20 mouse cellular contexts compared by ENCODE assay signal in the genomic region with DNA sequence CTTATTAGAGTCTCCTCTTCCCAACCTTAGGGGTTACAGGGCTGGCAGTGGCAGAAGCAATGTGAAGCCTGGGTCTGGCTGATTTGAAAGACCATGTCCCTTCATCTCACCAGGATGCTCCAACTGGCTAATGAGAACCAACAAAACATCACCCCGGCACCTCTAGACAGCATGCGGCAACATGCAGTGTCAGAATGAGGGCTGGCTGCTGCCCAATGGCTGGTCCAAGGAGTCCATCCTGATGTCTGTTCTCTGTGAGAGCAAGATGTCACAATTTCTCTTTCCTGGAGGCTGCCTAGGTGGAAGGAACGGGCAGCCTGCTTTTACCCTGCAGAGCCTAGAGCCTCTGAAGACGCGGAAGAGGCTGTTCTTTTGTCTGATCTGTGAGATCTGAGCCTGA. TPM values are rescaled to one million over a fixed set of nuclear protein-coding genes. Genes with fewer than 3 reads are reported as not detected.
DNase-seq lines count a peak whose midpoint lies in the region; ATAC-seq and TF ChIP-seq lines count a peak whose summit lies in the region.
"Had no signal": no experiment of that assay in that cellular context is flagged by ENCODE, and none has a peak within 500 bp of the region (broad histone marks: within the 10 kb centered on the region; RNA-seq: fewer than 3 reads in every experiment).

No protein-coding gene starts in this region.

- H3K27ac ChIP-seq in forebrain, embryonic 13.5 days: peak overlapping the region; percentile 38; the same call in 1 of the 2 replicates
- H3K27ac ChIP-seq in forebrain, embryonic 12.5 days: no peak overlapping the region
- H3K27ac ChIP-seq in neural tube, embryonic 13.5 days (replicated peaks): 0 out of 2 replicates have a peak overlapping the region, but pooled peaks have one; percentile 7
- 0 out of 2 replicates have a peak overlapping the region, but pooled peaks have one; percentile 31 for H3K27ac ChIP-seq in hindbrain, embryonic 16.5 days (ENCODE audit: low read depth, low read length)
- no peak overlapping the region for H3K27ac ChIP-seq in heart, adult 2 months
- H3K27ac ChIP-seq: embryonic facial prominence, embryonic 15.5 days; kidney, embryonic 15.5 days; liver, embryonic 12.5 days; neural tube, embryonic 12.5 days; stomach, postnatal 0 days had no signal

- no peak for TF ChIP-seq EP300 in heart, adult 2 months (IDR thresholded peaks at IDR 0.05; ENCODE audit: insufficient read depth, low read depth, low read length)

- no peak overlapping the region for H3K4me3 ChIP-seq in forebrain, embryonic 13.5 days
- no peak overlapping the region for H3K4me3 ChIP-seq in forebrain, embryonic 12.5 days (replicated peaks)
- H3K4me3 ChIP-seq in neural tube, embryonic 13.5 days: no peak overlapping the region
- H3K4me3 ChIP-seq in hindbrain, embryonic 16.5 days (ENCODE audit: low read length): no peak overlapping the region
- no peak overlapping the region for H3K4me3 ChIP-seq in heart, adult 2 months
- H3K4me3 ChIP-seq: embryonic facial prominence, embryonic 15.5 days; kidney, embryonic 15.5 days; liver, embryonic 12.5 days; neural tube, embryonic 12.5 days had no signal

- TF ChIP-seq POLR2A in heart, adult 2 months (IDR thresholded peaks at IDR 0.05; ENCODE audit: insufficient read depth, low read depth, low read length): no peak

- H3K4me1 ChIP-seq in forebrain, embryonic 13.5 days: peaks cover 57% of the 10 kb centered on the region
- peaks cover 50% of the 10 kb centered on the region for H3K4me1 ChIP-seq in forebrain, embryonic 12.5 days
- H3K4me1 ChIP-seq in neural tube, embryonic 13.5 days (replicated peaks): peaks cover 73% of the 10 kb centered on the region
- H3K4me1 ChIP-seq in hindbrain, embryonic 16.5 days (ENCODE audit: control insufficient read depth, insufficient read depth, low read depth, low read length): peaks cover 43% of the 10 kb centered on the region
- H3K4me1 ChIP-seq in heart, adult 2 months (ENCODE audit: control insufficient read depth, insufficient read depth, low read length): peaks cover 5% of the 10 kb centered on the region

- no peak overlapping the region for H3K9ac ChIP-seq in forebrain, embryonic 13.5 days
- H3K9ac ChIP-seq in forebrain, embryonic 12.5 days: no peak overlapping the region
- H3K9ac ChIP-seq in neural tube, embryonic 13.5 days: no peak overlapping the region
- H3K9ac ChIP-seq in hindbrain, embryonic 16.5 days (ENCODE audit: low read depth, low read length): peak overlapping the region; percentile 14; the same call in 1 of the 2 replicates
- no peak overlapping the region for H3K9ac ChIP-seq in heart, adult 2 months (ENCODE audit: low read depth, low read length)
- H3K9ac ChIP-seq: embryonic facial prominence, embryonic 15.5 days; kidney, embryonic 15.5 days; liver, embryonic 12.5 days; lung, embryonic 14.5 days; neural tube, embryonic 12.5 days had no signal

- no peaks in the 10 kb centered on the region for H3K27me3 ChIP-seq in forebrain, embryonic 13.5 days
- H3K27me3 ChIP-seq in forebrain, embryonic 12.5 days: peaks cover 18% of the 10 kb centered on the region
- H3K27me3 ChIP-seq in neural tube, embryonic 13.5 days: no peaks in the 10 kb centered on the region
- no peaks in the 10 kb centered on the region for H3K27me3 ChIP-seq in hindbrain, embryonic 16.5 days (replicated peaks; ENCODE audit: control insufficient read depth, insufficient read depth, low read length)
- H3K27me3 ChIP-seq in heart, adult 2 months (ENCODE audit: control insufficient read depth, insufficient read depth, low read length): no peaks in the 10 kb centered on the region

- no peaks in the 10 kb centered on the region for H3K9me3 ChIP-seq in forebrain, embryonic 13.5 days (replicated peaks)
- H3K9me3 ChIP-seq in forebrain, embryonic 12.5 days: no peaks in the 10 kb centered on the region
- H3K9me3 ChIP-seq in neural tube, embryonic 13.5 days: no peaks in the 10 kb centered on the region
- no peaks in the 10 kb centered on the region for H3K9me3 ChIP-seq in hindbrain, embryonic 16.5 days (ENCODE audit: control insufficient read depth, low read length)
- H3K9me3 ChIP-seq: embryonic facial prominence, embryonic 15.5 days; kidney, embryonic 15.5 days; liver, embryonic 12.5 days; neural tube, embryonic 12.5 days had no signal

- intact Hi-C loops in heart, adult 2 months (cut with DNase I): no loop called here

- H3K36me3 ChIP-seq in forebrain, embryonic 13.5 days (ENCODE audit: poor library complexity, severe bottlenecking): no peaks in the 10 kb centered on the region
- no peaks in the 10 kb centered on the region for H3K36me3 ChIP-seq in forebrain, embryonic 12.5 days (replicated peaks)
- no peaks in the 10 kb centered on the region for H3K36me3 ChIP-seq in neural tube, embryonic 13.5 days
- H3K36me3 ChIP-seq in hindbrain, embryonic 16.5 days (ENCODE audit: control insufficient read depth, insufficient read depth, low read length): no peaks in the 10 kb centered on the region
- H3K36me3 ChIP-seq in heart, adult 2 months (ENCODE audit: control insufficient read depth, insufficient read depth, low read length): no peaks in the 10 kb centered on the region
- H3K36me3 ChIP-seq: embryonic facial prominence, embryonic 15.5 days; kidney, embryonic 15.5 days; liver, embryonic 12.5 days; neural tube, embryonic 12.5 days had no signal

- peaks cover 1% of the 10 kb centered on the region; the same call in 1 of the 2 replicates for H3K79me2 ChIP-seq in heart, adult 2 months (replicated peaks; ENCODE audit: control insufficient read depth, insufficient read depth, low read length)

- no peak overlapping the region for H3K4me2 ChIP-seq in forebrain, embryonic 13.5 days
- no peak overlapping the region for H3K4me2 ChIP-seq in forebrain, embryonic 12.5 days
- no peak overlapping the region for H3K4me2 ChIP-seq in neural tube, embryonic 13.5 days
- no peak overlapping the region for H3K4me2 ChIP-seq in hindbrain, embryonic 16.5 days (ENCODE audit: low read length)
- H3K4me2 ChIP-seq: embryonic facial prominence, embryonic 15.5 days; heart, embryonic 11.5 days; kidney, embryonic 15.5 days; liver, embryonic 12.5 days; lung, embryonic 14.5 days; neural tube, embryonic 12.5 days had no signal

- no peak for TF ChIP-seq CTCF in heart, adult 2 months (IDR thresholded peaks at IDR 0.05)

- ATAC-seq in forebrain, embryonic 13.5 days: no peak
- ATAC-seq in forebrain, embryonic 12.5 days (ENCODE audit: low FRiP score): no peak
- no peak for ATAC-seq in neural tube, embryonic 13.5 days (ENCODE audit: low read depth)
- no peak for ATAC-seq in hindbrain, embryonic 16.5 days
- ATAC-seq: activated CD4-positive, CD25-positive, alpha-beta regulatory T cell, adult 4 months; inflammation-experienced regulatory T-cells, adult 6 months; liver, embryonic 12.5 days had no signal

- no peak for DNase-seq in neural tube, embryonic 10.5 days (ENCODE audit: extremely low spot score, low spot score)
- DNase-seq in heart, adult 2 months: no peak
- DNase-seq in frontal cortex, adult 2 months (ENCODE audit: extremely low spot score in 1 of 2, low spot score in 1 of 2): no peak
- DNase-seq: adrenal gland, postnatal 14 days; heart, postnatal 14 days; lung, embryonic 14.5 days; lung, postnatal 4 days; thymus, postnatal 25 days had no signal

- WGBS in forebrain, embryonic 13.5 days: 50% methylated on average over 5 of the region's 5 CpGs
- WGBS in forebrain, embryonic 12.5 days: 47% methylated on average over 5 of the region's 5 CpGs
- WGBS in neural tube, embryonic 13.5 days: 59% methylated on average over 5 of the region's 5 CpGs
- 41% methylated on average over 5 of the region's 5 CpGs for WGBS in hindbrain, embryonic 16.5 days
- WGBS in heart, adult 2 months: 94% methylated on average over 5 of the region's 5 CpGs

RNA-seq across cellular contexts. Expression of a gene that starts 46.6 kb away (rescaled TPM):
- 1.6 TPM in 2 replicates for polyA plus RNA-seq in forebrain, embryonic 13.5 days (2015; fragmentation: Nextera tagmentation; extraction: Ambion mirVana)
- polyA plus RNA-seq in forebrain, embryonic 12.5 days (2016; fragmentation: Nextera tagmentation; extraction: Ambion mirVana): 3.5 and 4.0 TPM in 2 replicates
- 5.3 and 5.7 TPM in 2 replicates for polyA plus RNA-seq in neural tube, embryonic 13.5 days (2015; fragmentation: Nextera tagmentation; extraction: Ambion mirVana)
- 3.7 and 5.1 TPM in 2 replicates for polyA plus RNA-seq in hindbrain, embryonic 16.5 days (2015; fragmentation: Nextera tagmentation; extraction: Ambion mirVana)
- total RNA-seq in heart, adult 2 months (2021): 10 to 100 TPM; 24.8 to 28.4 TPM
- 14.1 and 17.6 TPM in 2 replicates for polyA plus RNA-seq in heart, adult 2 months (2012; rRNA removed)
- polyA plus RNA-seq in frontal cortex, adult 2 months (2012; rRNA removed): 17.2 and 20.6 TPM in 2 replicates

Comparison
In these comparisons a context has a peak if more than half of its experiments do, and no peak if none do; other contexts are left out.
1. H3K27ac ChIP-seq: peak in forebrain, embryonic 13.5 days (single experiment), neural tube, embryonic 13.5 days (single experiment) and hindbrain, embryonic 16.5 days (single experiment); none in forebrain, embryonic 12.5 days (single experiment) and heart, adult 2 months (single experiment).